In the genomic region with DNA sequence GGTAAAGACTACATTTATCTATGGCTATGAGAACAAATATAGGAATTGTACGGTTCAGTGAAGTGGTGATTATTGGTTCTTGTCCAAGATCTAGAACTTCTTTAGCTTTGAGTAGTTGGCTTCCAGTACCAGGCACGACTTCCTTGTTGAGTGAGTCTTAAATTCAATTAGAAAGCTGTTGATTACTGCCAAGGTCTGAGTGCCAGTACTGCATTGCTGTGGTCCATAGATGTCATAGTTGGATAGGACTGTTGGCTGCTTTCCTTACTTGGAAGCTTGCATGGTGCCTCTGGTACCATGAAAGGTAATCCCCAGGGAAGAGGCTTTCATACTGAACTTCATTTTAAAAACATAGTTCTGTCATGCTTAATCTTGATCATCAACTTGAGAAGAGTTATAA, we compare ENCODE assay signal across 15 mouse cellular contexts.
"Had no signal": no experiment of that assay in that cellular context is flagged by ENCODE, and none has a peak within 500 bp of the region (broad histone marks: within the 10 kb centered on the region; RNA-seq: fewer than 3 reads in every experiment).

No protein-coding gene starts in this region.

- H3K4me3 ChIP-seq: neural tube, embryonic 15.5 days; stomach, embryonic 15.5 days had no signal

- H3K4me1 ChIP-seq: neural tube, embryonic 15.5 days; stomach, embryonic 15.5 days had no signal

- DNase-seq: retina, postnatal 1 day; right cerebral cortex, adult 18-20 months; right cerebral cortex, postnatal 14 days; right cerebral cortex, postnatal 25 days; right cerebral cortex, postnatal 4 days; spleen, adult 18-20 months; thymus, adult 18-20 months; thymus, adult 2 months; thymus, postnatal 14 days; thymus, postnatal 25 days; thymus, postnatal 36 days; thymus, postnatal 4 days had no signal

- H3K4me2 ChIP-seq: neural tube, embryonic 15.5 days; stomach, embryonic 15.5 days had no signal

- H3K9me3 ChIP-seq: neural tube, embryonic 15.5 days; stomach, embryonic 15.5 days had no signal

- H3K27me3 ChIP-seq: neural tube, embryonic 15.5 days; stomach, embryonic 15.5 days had no signal

- H3K27ac ChIP-seq: neural tube, embryonic 15.5 days; stomach, embryonic 15.5 days; stomach, postnatal 0 days had no signal

- H3K9ac ChIP-seq: neural tube, embryonic 15.5 days; stomach, embryonic 15.5 days had no signal

- H3K36me3 ChIP-seq: neural tube, embryonic 15.5 days; stomach, embryonic 15.5 days had no signal
